Mouse (Mus musculus) adrenal gland, postnatal 25 days (tissue): ENCODE measurements around the gene Sypl2. TPM values are rescaled to one million over a fixed set of nuclear protein-coding genes. Genes with fewer than 3 reads are reported as not detected.
"Not testable (repeated sequence)": the region's sequence is repeated elsewhere in the genome, so short reads cannot be mapped to it uniquely, and the experiment has no call there.

Source experiments
- DNase-seq: peaks from one replicate; pipeline ENCODE4 v3.0.0; 2021; ENCODE audit warnings: mixed read lengths
- long read RNA-seq: library from polyadenylated mRNA; stranded (forward); transcript quantifications from one replicate; pipeline ENCODE4 v2.0.0, GENCODE M21; 2021
- total RNA-seq: library from RNA; stranded (reverse); gene quantifications from 2 replicates; pipeline ENCODE4 v1.2.3, GENCODE M21; 2021

Gene Sypl2
- 0.15 and 0.38 TPM in 2 replicates for total RNA-seq
- long read RNA-seq, partial matches to known transcripts, result 1 of 1 reads
- long read RNA-seq, other reads (novel, unspliced or antisense), result 0 of 1 reads

- peak; percentile 59 for DNase-seq
Observed at GRCm38 (mm10) chr3:108226558-108227350, at the start of gene Sypl2. TSS of gene Sypl2 (minus strand) at chr3:108226648.

GRCm38 (mm10) chr3:108259319-108259718 is 32.9 kb upstream of the Sypl2 start:
- DNase-seq, result no peak

GRCm38 (mm10) chr3:108257831-108258500 is 31.5 kb upstream of the Sypl2 start:
- DNase-seq, result no peak

- peak; percentile 94 for DNase-seq
Observed at GRCm38 (mm10) chr3:108256719-108257637, 30.5 kb upstream of the Sypl2 start, which contains the start of gene Psma5. TSS of gene Psma5 (plus strand) at chr3:108256926.

GRCm38 (mm10) chr3:108246857-108247256 is 20.4 kb upstream of the Sypl2 start:
- no peak for DNase-seq

GRCm38 (mm10) chr3:108241243-108241839 is 14.9 kb upstream of the Sypl2 start:
- DNase-seq, result no peak

- DNase-seq, result not testable (repeated sequence)
Observed at GRCm38 (mm10) chr3:108237474-108238102, 11.1 kb upstream of the Sypl2 start.

- DNase-seq, result no peak
Observed at GRCm38 (mm10) chr3:108231646-108232045, 5.2 kb upstream of the Sypl2 start.

- no peak for DNase-seq
Observed at GRCm38 (mm10) chr3:108227521-108227920, 1.1 kb upstream of the Sypl2 start.

- peak; percentile 12 for DNase-seq
Observed at GRCm38 (mm10) chr3:108225711-108226557, 514 bp downstream of the Sypl2 start.

- DNase-seq, result no peak
Observed at GRCm38 (mm10) chr3:108220661-108221060, 5.8 kb downstream of the Sypl2 start.

- peak; percentile 42 for DNase-seq
Observed at GRCm38 (mm10) chr3:108214734-108215133, 11.7 kb downstream of the Sypl2 start.

GRCm38 (mm10) chr3:108212406-108212805 is 14.0 kb downstream of the Sypl2 start:
- no peak for DNase-seq

GRCm38 (mm10) chr3:108211845-108212244 is 14.6 kb downstream of the Sypl2 start:
- DNase-seq, result no peak

- DNase-seq, result peak; percentile 60
Observed at GRCm38 (mm10) chr3:108210771-108211139, 15.7 kb downstream of the Sypl2 start, which contains the start of gene Atxn7l2. TSS of gene Atxn7l2 (minus strand) at chr3:108210934.

- peak; percentile 92 for DNase-seq
Observed at GRCm38 (mm10) chr3:108209946-108210770, 16.3 kb downstream of the Sypl2 start.

GRCm38 (mm10) chr3:108209536-108209935 is 16.9 kb downstream of the Sypl2 start:
- DNase-seq, result no peak

GRCm38 (mm10) chr3:108209001-108209400 is 17.4 kb downstream of the Sypl2 start:
- no peak for DNase-seq

GRCm38 (mm10) chr3:108206731-108207375 is 19.6 kb downstream of the Sypl2 start:
- no peak for DNase-seq
